Mouse (Mus musculus): ENCODE results near the gene Vwa5b1. TPM values are rescaled to one million over a fixed set of nuclear protein-coding genes. Genes with fewer than 3 reads are reported as not detected.

The Vwa5b1 gene
- total and polyA plus RNA-seq, 2 experiments from 2014 or later = 2.7 to 9.0 TPM

- 34% methylated on average over 4 of the region's 4 CpGs for WGBS
- peak; percentile 13; the same call in 1 of the 2 replicates for ATAC-seq
- no peaks in the 10 kb centered on the region for H3K9me3 ChIP-seq (ENCODE audit: low read length)
These were observed 97.6 kb downstream of the Vwa5b1 start for GRCm38 (mm10) chr4:138538084-138538449.

GRCm38 (mm10) chr4:138537210-138538083 is 98.2 kb downstream of the Vwa5b1 start:
- Histone ChIP-seq H3K27me3 (ENCODE audit: insufficient read depth, low read length) (no peaks in the 10 kb centered on the region), H3K4me3 (ENCODE audit: low read length) (no peak overlapping the region), H3K4me1 (ENCODE audit: insufficient read depth, low read length) (peaks cover 14% of the 10 kb centered on the region), H3K9ac (replicated peaks; ENCODE audit: low read length) (no peak overlapping the region), H3K27ac (peak overlapping the region; percentile 54), H3K36me3 (ENCODE audit: insufficient read depth, low read length) (no peaks in the 10 kb centered on the region), H3K9me3 (ENCODE audit: low read length) (no peaks in the 10 kb centered on the region), H3K4me2 (ENCODE audit: low read depth, low read length) (no peak overlapping the region)
- 15% methylated on average over 10 of the region's 10 CpGs for WGBS
- peak; percentile 52 for TF ChIP-seq CTCF (IDR thresholded peaks at IDR 0.05; ENCODE audit: low read depth)
- ATAC-seq (peak; percentile 85), DNase-seq (ENCODE audit: low spot score) (peak; percentile 89)

More at GRCm38 (mm10) chr4:138538084-138538449, 97.6 kb downstream of the Vwa5b1 start:
- no peaks in the 10 kb centered on the region for H3K36me3 ChIP-seq (ENCODE audit: insufficient read depth, low read length)
- H3K9ac ChIP-seq (replicated peaks; ENCODE audit: low read length) = no peak overlapping the region
- peak overlapping the region; percentile 54 for H3K27ac ChIP-seq
- no peak for TF ChIP-seq CTCF (IDR thresholded peaks at IDR 0.05; ENCODE audit: low read depth)
- peaks cover 14% of the 10 kb centered on the region for H3K4me1 ChIP-seq (ENCODE audit: insufficient read depth, low read length)
- no peak for DNase-seq (ENCODE audit: low spot score)
- no peaks in the 10 kb centered on the region for H3K27me3 ChIP-seq (ENCODE audit: insufficient read depth, low read length)
- no peak overlapping the region for H3K4me3 ChIP-seq (ENCODE audit: low read length)
- H3K4me2 ChIP-seq (ENCODE audit: low read depth, low read length) = no peak overlapping the region

GRCm38 (mm10) chr4:138535610-138536009 is 100.1 kb downstream of the Vwa5b1 start:
- no peak for TF ChIP-seq CTCF (IDR thresholded peaks at IDR 0.05; ENCODE audit: low read depth)
- Histone ChIP-seq H3K27ac (no peak overlapping the region), H3K4me3 (ENCODE audit: low read length) (no peak overlapping the region), H3K9me3 (ENCODE audit: low read length) (no peaks in the 10 kb centered on the region), H3K4me1 (ENCODE audit: insufficient read depth, low read length) (peaks cover 14% of the 10 kb centered on the region), H3K4me2 (ENCODE audit: low read depth, low read length) (no peak overlapping the region), H3K36me3 (ENCODE audit: insufficient read depth, low read length) (no peaks in the 10 kb centered on the region), H3K9ac (replicated peaks; ENCODE audit: low read length) (no peak overlapping the region), H3K27me3 (ENCODE audit: insufficient read depth, low read length) (no peaks in the 10 kb centered on the region)
- ATAC-seq (no peak), DNase-seq (ENCODE audit: low spot score) (no peak)
- 63% methylated on average over 12 of the region's 12 CpGs for WGBS

- Histone ChIP-seq H3K4me3 (ENCODE audit: low read length) (no peak overlapping the region), H3K36me3 (ENCODE audit: insufficient read depth, low read length) (no peaks in the 10 kb centered on the region), H3K27ac (no peak overlapping the region), H3K27me3 (ENCODE audit: insufficient read depth, low read length) (no peaks in the 10 kb centered on the region), H3K9me3 (ENCODE audit: low read length) (no peaks in the 10 kb centered on the region), H3K4me1 (ENCODE audit: insufficient read depth, low read length) (peaks cover 14% of the 10 kb centered on the region), H3K9ac (replicated peaks; ENCODE audit: low read length) (no peak overlapping the region), H3K4me2 (ENCODE audit: low read depth, low read length) (no peak overlapping the region)
- DNase-seq (ENCODE audit: low spot score) = no peak
- peak; percentile 14; the same call in 1 of the 2 replicates for TF ChIP-seq CTCF (IDR thresholded peaks at IDR 0.05; ENCODE audit: low read depth)
- ATAC-seq = no peak
- WGBS = 94% methylated on average over 2 of the region's 2 CpGs
These were observed 101.8 kb downstream of the Vwa5b1 start for GRCm38 (mm10) chr4:138533877-138534276.

GRCm38 (mm10) chr4:138531761-138532160 is 103.9 kb downstream of the Vwa5b1 start:
- Histone ChIP-seq H3K4me1 (ENCODE audit: insufficient read depth, low read length) (0 out of 2 replicates have a peak, but pooled peaks cover 1% of the 10 kb centered on the region), H3K9ac (replicated peaks; ENCODE audit: low read length) (no peak overlapping the region), H3K27ac (no peak overlapping the region), H3K4me2 (ENCODE audit: low read depth, low read length) (no peak overlapping the region), H3K9me3 (ENCODE audit: low read length) (no peaks in the 10 kb centered on the region), H3K36me3 (ENCODE audit: insufficient read depth, low read length) (no peaks in the 10 kb centered on the region), H3K27me3 (ENCODE audit: insufficient read depth, low read length) (no peaks in the 10 kb centered on the region), H3K4me3 (ENCODE audit: low read length) (no peak overlapping the region)
- 78% methylated on average over 2 of the region's 2 CpGs for WGBS
- ATAC-seq (no peak), DNase-seq (ENCODE audit: low spot score) (no peak)
- TF ChIP-seq CTCF (IDR thresholded peaks at IDR 0.05; ENCODE audit: low read depth) = no peak

- ATAC-seq (no peak), DNase-seq (ENCODE audit: low spot score) (no peak)
- no peak overlapping the region for H3K4me2 ChIP-seq (ENCODE audit: low read depth, low read length)
- H3K4me3 ChIP-seq (ENCODE audit: low read length) = no peak overlapping the region
- no peaks in the 10 kb centered on the region for H3K9me3 ChIP-seq (ENCODE audit: low read length)
- no peak overlapping the region for H3K27ac ChIP-seq
- H3K4me1 ChIP-seq (ENCODE audit: insufficient read depth, low read length) = no peaks in the 10 kb centered on the region
- H3K36me3 ChIP-seq (ENCODE audit: insufficient read depth, low read length) = no peaks in the 10 kb centered on the region
- TF ChIP-seq CTCF (IDR thresholded peaks at IDR 0.05; ENCODE audit: low read depth) = no peak
- 76% methylated on average over 6 of the region's 6 CpGs for WGBS
- no peaks in the 10 kb centered on the region for H3K27me3 ChIP-seq (ENCODE audit: insufficient read depth, low read length)
- no peak overlapping the region for H3K9ac ChIP-seq (replicated peaks; ENCODE audit: low read length)
These were observed 105.7 kb downstream of the Vwa5b1 start for GRCm38 (mm10) chr4:138530011-138530410.

- DNase-seq (ENCODE audit: low spot score) (no peak), ATAC-seq (no peak)
- Histone ChIP-seq H3K4me3 (ENCODE audit: low read length) (no peak overlapping the region), H3K9me3 (ENCODE audit: low read length) (no peaks in the 10 kb centered on the region), H3K27ac (no peak overlapping the region), H3K27me3 (ENCODE audit: insufficient read depth, low read length) (no peaks in the 10 kb centered on the region), H3K9ac (replicated peaks; ENCODE audit: low read length) (no peak overlapping the region), H3K36me3 (ENCODE audit: insufficient read depth, low read length) (no peaks in the 10 kb centered on the region), H3K4me2 (ENCODE audit: low read depth, low read length) (no peak overlapping the region), H3K4me1 (ENCODE audit: insufficient read depth, low read length) (peaks cover 10% of the 10 kb centered on the region)
- 53% methylated on average over 4 of the region's 4 CpGs for WGBS
- no peak for TF ChIP-seq CTCF (IDR thresholded peaks at IDR 0.05; ENCODE audit: low read depth)
These were observed 110.0 kb downstream of the Vwa5b1 start for GRCm38 (mm10) chr4:138525684-138526083.
